Mouse (Mus musculus): ENCODE data around the gene Stk26.

The Stk26 gene

DNA sequence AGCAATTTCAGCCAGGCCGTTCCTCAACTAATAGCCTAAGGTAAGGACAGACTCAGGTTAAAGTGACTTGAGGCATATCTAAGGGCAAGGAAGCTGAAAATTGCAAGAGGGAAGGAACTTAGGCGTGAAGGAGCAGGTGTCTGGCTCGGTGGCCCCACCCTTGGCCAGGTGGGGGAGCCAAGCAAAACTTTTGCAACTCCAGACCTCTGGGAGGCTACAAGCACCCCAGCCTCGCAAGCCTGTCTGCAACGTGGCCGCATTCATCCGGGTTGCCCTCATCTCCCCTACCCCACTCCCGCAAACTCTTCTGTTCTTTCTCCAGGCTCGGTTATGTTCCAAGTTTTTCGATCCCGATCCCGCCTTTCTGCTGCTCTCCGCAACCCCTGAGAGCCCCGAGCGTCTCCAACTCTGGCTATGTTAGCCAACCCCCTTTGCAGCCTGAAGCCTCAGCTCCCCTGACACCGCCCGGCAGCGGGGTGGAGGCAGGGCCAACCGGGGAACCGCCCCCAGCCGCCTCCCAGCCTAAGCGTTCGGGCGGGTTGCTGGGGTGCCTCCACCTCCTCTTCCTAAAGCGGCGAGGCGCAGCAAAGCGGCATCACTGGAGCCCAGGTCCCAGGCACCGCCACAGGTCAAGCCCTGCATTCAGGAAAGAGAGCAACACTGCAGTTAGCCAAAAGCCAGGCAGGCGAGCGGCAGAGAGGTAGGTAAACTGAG, at the start of gene Stk26:
Gene Stk26 (plus strand): TSS at position 201 of the 714 bp plus-strand sequence.
- DNase-seq = peak; percentile 29

DNA sequence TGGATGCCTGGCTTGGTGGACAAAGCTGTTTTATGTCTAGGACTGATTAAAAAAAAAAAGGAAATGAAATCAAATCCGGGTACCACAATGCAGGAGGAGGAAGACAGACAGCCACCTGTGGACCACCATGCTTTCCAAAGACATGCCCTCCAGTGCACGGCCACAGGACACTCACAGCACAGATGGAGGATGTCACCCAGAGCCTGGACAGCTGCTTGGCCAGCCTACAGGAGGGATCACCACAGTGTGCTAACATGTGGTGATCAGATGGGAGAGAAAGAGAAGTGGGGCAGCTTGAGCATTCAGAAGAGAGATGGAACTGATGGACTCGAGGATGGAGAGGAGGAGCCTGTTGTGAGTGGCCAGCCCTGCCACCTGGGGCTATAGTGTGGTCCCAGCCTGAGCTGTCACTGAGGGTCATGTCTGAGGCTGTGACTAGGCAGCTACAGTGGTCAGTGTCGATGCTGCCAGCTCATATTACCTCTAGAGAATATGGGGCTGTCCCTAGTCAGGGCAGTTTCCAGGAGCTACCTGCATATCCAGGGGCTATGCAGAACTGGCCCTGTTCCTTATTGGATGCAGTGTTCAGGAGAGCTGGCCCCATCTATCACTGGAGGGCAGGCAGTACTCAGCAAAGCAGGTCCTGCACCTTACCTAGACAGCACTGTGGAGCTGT, 47.7 kb upstream of the Stk26 start:
- no peak for DNase-seq

DNA sequence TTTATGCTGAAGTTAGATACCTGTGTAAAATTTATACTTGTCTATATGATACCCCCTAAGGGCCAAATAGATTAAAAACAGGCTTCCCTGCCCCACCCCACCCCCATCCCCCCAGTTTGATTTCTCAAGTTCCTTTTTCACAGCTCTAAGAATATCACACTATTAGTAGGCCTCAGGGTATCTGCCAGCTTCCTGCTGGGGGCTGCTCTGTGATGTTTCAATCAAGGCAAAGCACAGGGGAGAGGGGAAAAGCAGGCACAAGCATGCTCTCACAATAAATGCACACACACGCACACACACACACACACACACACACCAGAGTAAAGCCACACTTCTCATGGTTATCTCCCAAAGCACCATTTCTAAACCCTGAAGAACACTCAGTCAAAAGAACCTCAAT, 43.0 kb upstream of the Stk26 start:
- DNase-seq = no peak

DNA sequence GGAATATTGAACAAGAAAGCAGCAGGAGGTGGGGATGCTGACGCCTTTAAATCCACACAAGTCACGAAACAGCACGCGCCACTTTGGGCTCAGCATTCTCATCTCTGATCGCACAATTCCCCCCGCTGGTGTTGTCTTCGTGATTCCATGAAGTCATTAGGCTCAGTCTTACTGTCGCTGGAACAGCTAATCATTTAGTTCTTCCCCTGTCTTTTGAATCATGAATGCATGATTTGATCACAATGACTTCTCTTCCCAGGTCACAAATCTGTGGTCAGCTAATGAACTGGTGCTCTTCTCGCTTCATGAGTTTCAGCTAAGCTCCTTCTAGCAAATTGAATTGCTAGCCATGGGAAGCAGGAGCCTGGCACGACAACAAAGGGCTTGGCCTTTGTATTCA, 42.3 kb upstream of the Stk26 start:
- DNase-seq = no peak

DNA sequence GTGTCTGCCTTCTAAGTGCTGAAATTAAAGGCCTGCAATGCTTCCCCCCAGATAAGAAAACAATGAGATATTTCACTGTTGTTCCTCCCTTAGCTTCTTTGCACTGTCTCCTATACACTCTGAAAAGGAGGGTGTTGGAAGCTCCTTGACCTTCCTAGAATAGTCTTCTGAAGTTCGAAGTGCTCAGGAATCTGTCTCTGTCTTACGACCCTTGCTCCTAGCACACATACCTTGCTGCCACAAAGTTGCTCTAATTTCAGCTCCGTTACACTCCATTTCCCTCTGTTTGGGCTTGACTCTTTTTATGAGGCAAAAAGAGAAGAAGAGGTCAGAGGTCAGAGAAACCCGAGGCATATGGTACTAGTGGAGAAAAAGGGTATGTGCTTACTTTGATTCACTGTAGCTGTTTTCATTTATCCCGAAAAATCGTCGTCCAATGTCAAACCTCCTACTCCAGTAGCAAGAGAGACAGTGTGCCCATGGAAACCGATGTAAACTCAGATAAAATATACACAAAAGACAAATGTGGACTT, 41.1 kb upstream of the Stk26 start:
- DNase-seq = no peak

DNA sequence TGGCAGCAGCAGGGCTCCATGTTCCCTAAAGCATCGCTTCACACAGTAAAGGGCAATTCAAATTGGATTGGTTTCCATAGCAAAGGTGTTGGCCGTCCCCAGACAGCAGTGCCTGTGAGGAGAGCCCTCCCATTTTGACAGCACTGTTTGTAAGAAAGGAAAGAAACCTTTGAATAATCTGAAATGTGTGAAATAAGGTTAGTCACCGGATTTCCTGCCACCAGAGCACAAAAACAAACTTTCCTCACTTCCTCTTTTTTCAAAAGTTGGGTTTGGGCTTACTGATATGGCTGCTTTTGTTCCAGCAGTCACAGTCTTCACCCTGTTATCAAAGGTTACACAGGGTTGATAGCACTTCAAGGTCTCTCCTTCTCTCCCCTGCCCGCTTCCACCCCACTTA, 35.2 kb upstream of the Stk26 start:
- DNase-seq = no peak

DNA sequence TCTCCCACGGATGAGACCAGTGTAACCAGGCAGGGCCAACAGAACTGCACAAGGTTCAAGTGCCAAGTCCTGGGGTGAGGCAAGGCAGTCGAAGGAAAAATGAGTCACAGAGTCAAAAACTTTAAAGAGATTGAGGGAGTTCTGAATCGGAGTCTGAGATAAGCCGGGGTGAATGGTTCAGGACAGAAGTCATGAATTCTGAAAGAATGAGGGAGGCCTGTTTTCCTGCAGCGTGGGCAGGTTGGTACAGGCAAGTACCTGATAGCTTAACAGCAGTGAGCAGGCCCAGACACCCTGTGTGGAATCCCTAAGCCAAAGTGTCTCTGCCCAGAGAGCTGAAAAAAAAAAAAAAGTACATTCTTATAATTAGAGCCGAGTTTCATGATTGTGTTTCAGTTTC, 17.0 kb upstream of the Stk26 start:
- DNase-seq = no peak

DNA sequence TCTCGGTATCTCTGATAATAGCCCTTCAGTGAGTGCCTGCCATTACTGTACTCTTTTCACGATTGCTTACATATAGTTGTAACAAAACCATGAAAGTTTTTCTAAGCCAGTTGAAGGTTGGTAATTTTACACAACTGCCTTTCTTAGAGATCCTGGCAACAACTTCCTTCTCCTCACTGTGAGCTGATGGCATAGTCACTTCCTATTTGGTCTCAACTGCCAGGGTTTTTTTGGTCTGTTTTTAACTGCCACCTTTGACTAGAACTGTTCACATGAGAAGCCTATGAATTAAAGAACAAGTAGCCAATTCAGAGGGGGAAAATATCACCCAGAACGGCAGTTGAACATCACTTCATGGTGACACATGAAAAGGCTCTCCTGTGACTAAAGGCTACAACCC, 5.3 kb upstream of the Stk26 start:
- no peak for DNase-seq

DNA sequence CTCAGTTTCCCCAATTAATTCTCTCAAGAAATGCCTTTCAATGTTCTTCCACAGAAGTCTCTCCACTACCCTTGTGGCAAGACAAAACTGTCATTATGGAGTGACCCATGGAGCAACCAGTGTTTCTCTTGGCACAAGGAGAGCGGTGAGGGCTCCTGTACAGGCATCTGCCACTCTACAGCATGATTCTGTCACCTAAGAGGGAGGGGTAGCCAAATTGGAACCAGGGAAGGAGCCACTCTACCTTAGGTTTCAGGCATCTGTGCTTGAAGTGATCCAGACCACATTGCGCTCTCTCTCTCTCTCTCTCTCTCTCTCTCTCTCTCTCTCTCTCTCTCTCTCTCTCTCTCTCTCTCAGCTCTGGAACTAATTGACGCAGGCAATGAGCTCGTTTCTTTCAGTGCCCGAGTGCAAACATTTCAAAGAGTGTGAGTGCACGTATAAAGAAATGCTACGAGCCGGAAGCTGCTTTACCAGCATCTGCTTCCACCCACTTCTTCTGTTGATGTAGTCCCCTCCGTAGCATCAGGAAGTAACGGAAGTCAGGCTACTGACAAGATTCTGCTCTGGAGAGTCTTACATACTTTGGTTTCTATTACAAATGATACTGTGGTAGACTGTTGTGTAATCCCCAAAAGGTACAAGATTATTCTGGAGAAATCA, 4.7 kb upstream of the Stk26 start:
- no peak for DNase-seq

DNA sequence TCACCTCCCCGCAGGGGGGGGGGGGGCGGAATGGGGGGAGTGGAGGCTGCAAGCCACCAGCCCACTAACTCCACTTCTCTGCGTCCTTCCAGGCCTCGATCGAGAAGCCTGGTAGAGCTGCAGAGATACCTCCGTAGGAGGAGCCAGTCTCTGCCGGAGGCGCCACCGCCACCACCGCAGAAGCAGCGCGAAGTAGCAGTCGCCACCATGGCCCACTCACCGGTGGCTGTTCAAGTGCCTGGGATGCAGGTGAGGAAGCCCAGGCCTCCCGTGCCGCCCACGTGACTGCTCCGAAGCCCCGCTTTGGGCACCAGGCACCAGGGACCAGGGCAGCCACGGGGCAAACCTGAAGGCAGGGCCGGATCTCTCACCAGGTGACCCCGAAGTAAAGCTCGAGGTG, 740 bp downstream of the Stk26 start:
- peak in 1 of 2 experiments; percentile 1 for DNase-seq

DNA sequence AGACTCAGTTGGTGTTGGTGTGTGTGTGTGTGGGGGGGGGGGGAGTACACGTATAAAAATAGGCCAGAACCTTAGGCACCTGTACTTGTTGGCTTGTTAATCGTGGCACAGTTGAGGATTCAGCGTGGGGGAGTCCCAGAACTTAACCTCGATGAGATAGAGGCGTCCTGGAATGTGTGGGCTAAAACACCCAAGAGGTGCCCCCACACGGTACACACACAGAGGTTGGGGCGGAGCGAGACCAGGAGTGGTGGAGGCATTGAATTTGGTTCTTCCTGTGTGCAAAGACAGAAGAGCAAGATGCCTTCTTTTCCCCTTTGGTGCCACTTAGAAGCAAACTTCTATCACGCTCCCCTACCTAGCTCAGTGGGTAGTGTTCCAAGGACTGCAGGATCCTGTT, 1.2 kb downstream of the Stk26 start:
- DNase-seq = no peak

DNA sequence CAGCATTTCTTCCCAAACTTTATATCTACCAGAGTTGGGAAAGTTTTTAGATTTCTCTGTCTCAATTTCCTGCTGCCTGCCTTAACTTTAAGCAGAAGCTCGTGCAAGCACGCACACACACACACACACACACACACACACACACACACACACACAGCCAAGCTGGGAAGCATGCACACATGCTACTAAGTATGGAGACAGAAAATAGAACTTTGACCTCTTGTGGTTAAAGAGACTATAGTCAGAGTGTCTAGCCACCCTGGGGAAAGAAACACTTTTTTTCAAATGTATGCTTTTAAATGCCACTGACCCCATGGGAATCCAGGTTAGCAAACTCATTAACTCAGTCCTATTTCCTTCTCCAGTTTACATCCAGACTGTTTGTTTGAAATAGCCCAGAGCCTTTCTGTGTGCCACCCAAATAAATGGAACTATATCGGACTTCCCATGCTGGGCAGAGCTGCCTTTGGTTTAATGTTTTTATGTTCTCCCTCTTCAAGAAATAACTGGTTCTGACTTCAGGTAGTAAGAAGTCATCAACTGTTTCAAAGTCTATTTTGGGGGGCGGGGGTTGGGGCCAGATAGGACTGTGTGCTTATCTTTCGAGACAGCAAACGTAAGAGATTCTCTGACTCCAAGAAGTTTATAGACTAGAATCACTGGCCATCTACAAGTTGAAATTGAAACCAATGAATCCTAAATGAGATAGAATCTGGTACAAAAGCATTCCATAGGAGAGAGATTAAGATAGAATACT, 9.8 kb downstream of the Stk26 start:
- DNase-seq = no peak

DNA sequence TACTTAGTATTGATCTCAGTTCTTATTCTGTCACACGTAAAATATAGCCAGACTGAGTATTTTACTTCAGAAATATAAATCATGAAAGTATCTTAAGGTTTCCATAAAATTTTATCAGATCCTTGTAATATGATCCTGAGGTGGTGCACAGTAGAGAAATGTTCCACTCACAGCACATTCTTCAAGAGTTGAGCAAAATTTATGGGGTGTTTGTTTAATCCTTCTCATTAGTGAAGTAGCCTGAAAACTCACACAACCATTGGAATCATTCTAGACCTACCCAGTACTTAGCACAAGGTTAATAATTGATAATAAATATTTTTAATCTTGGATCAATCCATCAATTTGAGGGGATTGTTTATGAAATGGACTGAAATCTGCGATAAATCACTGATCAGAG, 22.9 kb downstream of the Stk26 start:
- no peak for DNase-seq

DNA sequence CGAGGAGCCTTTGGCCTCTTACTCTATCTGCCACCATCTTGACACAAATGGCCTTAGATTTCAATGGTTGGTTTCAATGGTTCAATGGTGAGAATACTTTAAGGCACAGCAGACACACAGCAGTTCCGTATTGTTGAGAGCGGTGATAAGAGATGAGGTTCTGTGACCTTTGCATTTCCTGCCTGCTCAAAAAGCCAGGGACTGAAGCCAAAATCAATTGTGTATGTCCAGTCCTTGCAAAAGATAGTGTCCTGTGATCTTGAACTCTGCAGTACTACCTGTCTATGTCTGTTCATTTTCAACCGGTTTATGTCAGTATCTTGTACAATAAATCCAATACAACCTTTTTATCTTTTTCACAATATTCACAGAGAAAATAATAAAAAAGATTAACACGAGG, 23.9 kb downstream of the Stk26 start:
- no peak for DNase-seq

DNA sequence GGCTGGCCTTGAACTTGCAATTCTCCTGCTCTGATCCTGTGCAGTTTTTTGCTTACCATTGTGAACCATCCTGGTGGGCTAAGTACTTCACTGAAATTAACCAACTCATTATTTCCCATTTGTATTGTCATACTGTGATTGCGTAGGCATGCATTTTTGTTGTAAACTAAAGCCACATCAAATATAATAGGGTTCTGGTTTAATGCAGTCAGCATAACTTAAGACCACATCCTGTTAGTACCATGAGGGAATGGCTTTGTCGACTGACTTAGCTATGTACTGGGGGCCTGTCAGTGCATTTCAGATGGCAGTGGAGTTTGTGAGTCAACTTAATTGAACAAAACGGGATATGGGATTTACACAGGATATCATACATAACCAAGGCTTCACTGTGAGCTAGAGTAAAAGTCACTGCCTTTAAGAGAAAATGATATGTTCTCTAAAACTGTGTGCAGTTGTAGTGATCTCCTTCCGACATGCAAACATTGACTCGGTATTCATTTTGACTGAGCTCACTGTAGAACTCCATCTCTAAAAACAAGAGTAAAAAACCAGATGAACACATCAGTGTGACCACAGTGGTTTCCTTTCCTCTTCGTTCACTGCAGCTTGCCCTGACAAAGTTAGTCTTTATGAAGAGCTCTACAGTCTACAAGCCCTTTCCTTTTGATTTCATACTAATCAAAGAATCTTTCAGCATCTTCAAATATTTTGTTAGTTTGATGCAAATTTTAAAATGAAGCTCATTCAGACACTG, 33.6 kb downstream of the Stk26 start:
- no peak for DNase-seq

DNA sequence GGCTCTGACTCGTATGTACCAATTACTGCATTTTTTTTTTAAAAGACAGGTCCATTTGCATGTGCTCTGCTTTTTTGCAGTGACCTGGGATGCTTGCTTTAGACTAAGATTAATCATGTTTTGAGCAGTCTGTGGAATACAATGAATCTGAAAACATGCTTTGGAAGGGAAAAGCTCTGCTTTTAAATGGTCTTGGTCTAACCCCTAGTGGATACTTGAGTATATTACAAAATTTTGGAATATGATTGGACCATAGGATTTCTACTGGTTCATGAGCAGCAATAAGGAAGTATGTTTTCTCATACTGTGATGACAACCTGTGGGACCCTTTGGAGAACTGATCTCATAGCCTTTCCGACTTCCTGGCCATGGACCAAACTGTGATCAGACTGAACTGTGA, 47.2 kb downstream of the Stk26 start:
- no peak for DNase-seq

DNA sequence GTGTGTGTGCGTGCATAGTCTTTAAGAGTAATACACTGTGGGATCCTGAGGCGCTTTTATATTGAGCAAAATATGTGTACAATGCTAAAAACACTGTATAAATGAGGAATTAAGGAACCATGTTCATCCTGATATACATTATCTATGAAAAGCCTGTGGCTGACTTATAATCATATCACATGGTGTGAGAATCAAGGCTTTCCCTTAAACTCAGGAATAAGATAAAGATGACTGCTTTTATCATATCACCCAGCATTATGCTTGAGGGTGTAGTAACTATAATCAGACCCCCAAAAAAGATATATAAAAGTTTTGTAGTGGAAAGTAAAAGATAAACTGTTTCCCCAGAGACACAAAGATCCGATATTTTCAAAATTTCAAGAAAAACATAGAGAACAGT, 62.6 kb downstream of the Stk26 start:
- DNase-seq = no peak

DNA sequence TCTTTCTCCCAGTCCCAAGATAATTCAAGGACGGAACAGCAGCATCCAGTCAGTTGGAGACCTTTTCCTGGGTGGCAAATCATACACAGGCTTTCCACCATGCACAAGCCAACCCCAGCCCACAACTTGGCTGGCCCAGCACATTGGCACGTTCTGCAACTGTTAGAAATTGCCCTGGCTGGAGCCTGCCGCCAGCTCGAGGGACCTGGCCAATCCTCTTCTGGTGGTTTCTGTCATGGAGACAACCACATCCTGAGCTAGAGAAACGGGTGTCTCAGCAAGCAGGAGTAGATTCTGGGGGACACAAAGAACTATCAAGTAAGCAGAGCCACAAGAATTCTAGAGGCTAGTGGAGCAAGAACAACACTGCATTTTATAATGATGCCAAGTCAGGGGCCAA, 69.1 kb downstream of the Stk26 start:
- no peak for DNase-seq

DNA sequence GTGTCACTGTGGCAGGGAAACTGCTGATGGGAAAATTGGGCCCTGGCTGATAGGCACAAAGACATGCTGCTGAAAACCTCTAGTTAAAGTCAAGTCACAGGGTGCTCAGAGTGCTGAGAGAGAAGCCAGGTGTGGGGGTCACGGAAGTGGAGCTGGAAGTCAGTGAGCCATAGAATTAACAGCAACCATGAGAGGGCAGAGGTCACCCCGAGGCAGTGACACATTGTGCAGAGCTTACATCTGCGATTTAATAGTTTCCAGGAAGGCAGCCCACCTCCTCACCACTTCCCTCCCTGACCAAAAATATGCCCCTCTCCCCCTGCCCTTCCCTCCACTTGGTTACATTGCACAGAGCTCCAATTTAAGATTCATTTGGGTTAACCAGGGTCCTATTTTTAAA, 76.5 kb downstream of the Stk26 start:
- DNase-seq = no peak

DNA sequence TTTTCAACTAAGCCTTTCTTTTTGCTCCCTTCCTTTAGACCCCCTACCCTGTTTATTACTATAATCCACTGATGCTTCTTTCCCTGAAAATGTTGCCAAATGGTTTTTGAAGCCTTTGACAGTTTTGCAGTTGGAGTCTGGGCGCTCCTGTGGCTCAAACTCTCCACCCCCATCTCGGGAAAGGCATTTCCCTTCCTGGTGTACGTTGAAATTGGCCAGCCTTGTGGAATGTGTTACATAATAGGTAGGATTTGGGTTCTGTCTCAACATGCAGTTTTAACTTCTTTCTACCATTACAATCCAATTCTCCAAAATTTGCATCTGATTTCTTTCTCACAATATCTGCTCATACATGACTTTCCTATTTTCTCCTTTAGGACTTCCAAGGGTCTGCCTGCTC, 77.9 kb downstream of the Stk26 start:
- DNase-seq = no peak

DNA sequence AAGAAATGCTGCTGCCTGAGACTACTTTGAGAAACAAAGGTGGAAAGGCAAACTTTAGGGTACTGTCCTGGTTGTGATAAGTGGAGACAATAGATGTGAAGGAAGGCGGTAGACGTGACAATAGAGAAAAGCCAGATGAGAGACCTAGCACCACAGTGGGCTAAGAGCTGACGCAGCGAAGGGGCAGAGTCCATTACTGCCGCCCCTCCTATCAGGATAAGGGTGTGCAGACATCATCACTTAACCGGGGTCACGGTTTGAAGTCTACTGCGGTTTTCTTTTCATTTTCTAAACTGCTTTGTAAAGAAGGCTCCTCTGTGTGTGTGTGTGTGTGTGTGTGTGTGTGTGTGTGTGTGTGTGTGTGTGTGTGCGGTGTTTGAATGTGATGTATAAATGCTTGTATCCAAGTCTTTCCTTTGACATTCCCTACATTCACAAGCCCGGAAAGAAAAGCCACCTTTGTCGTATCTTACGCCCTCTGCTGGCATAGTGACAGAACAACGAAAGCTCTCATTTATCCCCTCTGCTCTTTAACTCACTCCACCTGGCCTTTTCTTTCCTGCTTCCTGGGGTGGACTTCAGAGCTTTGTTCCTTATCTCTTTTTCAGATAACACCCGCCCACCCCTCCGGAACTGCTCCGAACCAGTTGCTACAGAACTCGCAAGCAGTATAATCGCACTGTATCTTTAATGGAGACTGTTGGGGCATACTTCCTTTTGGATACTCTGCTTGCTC, 84.0 kb downstream of the Stk26 start:
- peak; percentile 2 to 4 for DNase-seq

Measured in kidney, adult 8-10 months (tissue).